Mouse (Mus musculus) thymus, adult 2 months (tissue): Measurements from ENCODE around the gene Ifngr2. TPM values are rescaled to one million over a fixed set of nuclear protein-coding genes. Genes with fewer than 3 reads are reported as not detected.

Experiments used
- DNase-seq: peaks from one replicate; pipeline ENCODE4 v3.0.0; 2021
- H3K27ac ChIP-seq: fragments of 200-500 bp; 2 replicates; pipeline ENCODE4 v1.5.1; 2012; ENCODE audit warnings: low read length, control low read depth; ENCODE audit not compliant: control insufficient read depth, insufficient read depth
- H3K27me3 ChIP-seq: fragments of 200-500 bp; 2 replicates; pipeline ENCODE4 v1.6.1; 2012; ENCODE audit warnings: mild to moderate bottlenecking, low read length, moderate library complexity, mixed read lengths; ENCODE audit not compliant: control insufficient read depth, insufficient read depth
- H3K36me3 ChIP-seq: fragments of 200-500 bp; 2 replicates; pipeline ENCODE4 v1.6.1; 2012; ENCODE audit warnings: mild to moderate bottlenecking, low read length, moderate library complexity; ENCODE audit not compliant: control insufficient read depth, insufficient read depth
- H3K4me1 ChIP-seq: fragments of 200-500 bp; replicated peaks from 2 replicates; pipeline ENCODE4 v1.6.1; 2012; ENCODE audit warnings: low read length; ENCODE audit not compliant: control insufficient read depth, insufficient read depth
- H3K4me3 ChIP-seq: fragments of 200-500 bp; 2 replicates; pipeline ENCODE4 v1.5.1; 2012; ENCODE audit warnings: mild to moderate bottlenecking, low read length, control low read depth, moderate library complexity; ENCODE audit not compliant: control insufficient read depth, insufficient read depth
- CTCF ChIP-seq: fragments of 200-500 bp; IDR thresholded peaks from 2 replicates; pipeline ENCODE4 v1.5.1; 2012; ENCODE audit warnings: mild to moderate bottlenecking, control low read depth, low read length, moderate library complexity, borderline replicate concordance; ENCODE audit not compliant: control insufficient read depth, poor library complexity, insufficient read depth; ENCODE audit errors: extremely low read depth
- POLR2A ChIP-seq: fragments of 200-500 bp; IDR thresholded peaks from 2 replicates; pipeline ENCODE4 v1.6.1; 2012; ENCODE audit warnings: mild to moderate bottlenecking, low read length, control low read depth, moderate library complexity; ENCODE audit not compliant: control insufficient read depth, poor library complexity, insufficient read depth; ENCODE audit errors: extremely low read depth
- WGBS: fragments of 180-500 bp; shearing (Covaris S2); methylation state at CpG from one replicate; pipeline ENCODE4 v1.1.7; 2018; 5-methylcytosine and 5-hydroxymethylcytosine counted together
- polyA plus RNA-seq: library from polyadenylated mRNA; depleted of rRNA; stranded (reverse); fragments of >200 nt; gene quantifications from 2 replicates; pipeline ENCODE4 v1.2.3, GENCODE M21; 2012; rRNA removed

Ifngr2 gene
- polyA plus RNA-seq, 1 experiment, result 33.4 TPM

GRCm38 (mm10) chr16:91606958-91607357, 60.1 kb downstream of the Ifngr2 start:
- Histone ChIP-seq H3K27me3 (no peaks in the 10 kb centered on the region), H3K36me3 (no peaks in the 10 kb centered on the region), H3K4me1 (peaks cover 2% of the 10 kb centered on the region; the same call in 1 of the 2 replicates), H3K4me3 (no peak overlapping the region), H3K27ac (no peak overlapping the region)
- 78% methylated on average over 8 of the region's 8 CpGs for WGBS
- DNase-seq, result no peak
- TF ChIP-seq POLR2A (no peak), CTCF (no peak)

- no peak overlapping the region for H3K4me3 ChIP-seq
- no peak for DNase-seq
- H3K27ac ChIP-seq, result no peak overlapping the region
- H3K36me3 ChIP-seq, result no peaks in the 10 kb centered on the region
- H3K27me3 ChIP-seq, result no peaks in the 10 kb centered on the region
- H3K4me1 ChIP-seq, result peaks cover 7% of the 10 kb centered on the region
- TF ChIP-seq CTCF (no peak), POLR2A (no peak)
- WGBS, result 87% methylated on average over 9 of the region's 9 CpGs
Measured at GRCm38 (mm10) chr16:91609501-91610245, 62.8 kb downstream of the Ifngr2 start.

GRCm38 (mm10) chr16:91611248-91611647, 64.4 kb downstream of the Ifngr2 start:
- Histone ChIP-seq H3K4me1 (peaks cover 7% of the 10 kb centered on the region), H3K4me3 (no peak overlapping the region), H3K36me3 (no peaks in the 10 kb centered on the region), H3K27me3 (no peaks in the 10 kb centered on the region), H3K27ac (no peak overlapping the region)
- DNase-seq, result no peak
- 75% methylated on average over 11 of the region's 11 CpGs for WGBS
- no peak for TF ChIP-seq POLR2A
- TF ChIP-seq CTCF, result no peak

- no peak for DNase-seq
- 95% methylated on average over 5 of the region's 5 CpGs for WGBS
- TF ChIP-seq POLR2A (no peak), CTCF (no peak)
- no peaks in the 10 kb centered on the region for H3K36me3 ChIP-seq
- peaks cover 7% of the 10 kb centered on the region for H3K4me1 ChIP-seq
- H3K4me3 ChIP-seq, result no peak overlapping the region
- H3K27ac ChIP-seq, result no peak overlapping the region
- no peaks in the 10 kb centered on the region for H3K27me3 ChIP-seq
Measured at GRCm38 (mm10) chr16:91612525-91612924, 65.7 kb downstream of the Ifngr2 start.

GRCm38 (mm10) chr16:91614552-91614951, 67.7 kb downstream of the Ifngr2 start:
- H3K4me1 ChIP-seq, result peaks cover 9% of the 10 kb centered on the region
- H3K36me3 ChIP-seq, result no peaks in the 10 kb centered on the region
- H3K27ac ChIP-seq, result no peak overlapping the region
- 75% methylated on average over 6 of the region's 6 CpGs for WGBS
- H3K27me3 ChIP-seq, result no peaks in the 10 kb centered on the region
- no peak overlapping the region for H3K4me3 ChIP-seq
- TF ChIP-seq POLR2A, result no peak
- DNase-seq, result no peak

Other genes with a start within 250 kb of the Ifngr2 start
- 57.0 and 69.9 TPM in 2 replicates for gene Ifnar2, start 174.3 kb upstream of the Ifngr2 start, polyA plus RNA-seq
- not detected in 2 replicates for gene Gm21970, start 155.4 kb upstream of the Ifngr2 start, polyA plus RNA-seq
- gene Il10rb, start 140.9 kb upstream of the Ifngr2 start, polyA plus RNA-seq, result 28.5 and 35.6 TPM in 2 replicates
- 47.0 and 49.1 TPM in 2 replicates for gene Ifnar1, start 61.8 kb upstream of the Ifngr2 start, polyA plus RNA-seq
- 34.8 and 37.8 TPM in 2 replicates for gene Tmem50b, start 50.7 kb downstream of the Ifngr2 start, polyA plus RNA-seq
- gene Dnajc28, start 72.0 kb downstream of the Ifngr2 start, polyA plus RNA-seq, result 1.3 and 2.0 TPM in 2 replicates
- gene Gart, start 99.9 kb downstream of the Ifngr2 start, polyA plus RNA-seq, result 44.6 and 48.6 TPM in 2 replicates
- 258 and 261 TPM in 2 replicates for gene Son, start 100.4 kb downstream of the Ifngr2 start, polyA plus RNA-seq
- 19.5 and 28.8 TPM in 2 replicates for gene Donson, start 141.7 kb downstream of the Ifngr2 start, polyA plus RNA-seq
- gene Cryzl1, start 181.9 kb downstream of the Ifngr2 start, polyA plus RNA-seq, result 19.1 and 21.7 TPM in 2 replicates
- 8.9 and 12.9 TPM in 2 replicates for gene Itsn1, start 182.2 kb downstream of the Ifngr2 start, polyA plus RNA-seq